Mouse (Mus musculus): ENCODE measurements at regions not wholly inside any gene's neighbourhood (a gene's known extent, or its start where the extent isn't known, plus 50 kb on each side); places are given as distances from the start of the nearest gene placed in this dataset.

DNA sequence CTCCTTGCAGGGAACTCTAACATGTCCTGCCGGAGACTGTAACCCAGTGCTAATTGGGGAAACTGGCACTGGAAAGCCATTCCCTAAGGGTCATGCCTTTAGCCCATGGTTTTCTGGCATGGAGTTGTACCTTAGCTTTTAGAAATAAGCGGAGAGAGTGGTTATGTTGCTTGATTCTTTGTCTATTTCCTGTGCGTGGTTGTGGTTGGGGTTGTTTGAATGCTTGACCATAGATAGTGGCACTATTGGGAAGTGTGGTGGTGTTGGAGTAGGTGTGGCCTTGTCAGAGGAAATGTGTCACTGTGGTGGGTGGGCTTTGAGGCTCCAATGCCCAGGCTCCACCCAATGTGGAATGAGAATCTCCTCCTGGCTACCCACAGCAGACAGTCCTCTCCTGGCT is 289.2 kb upstream of the Chd6 start:
- Histone ChIP-seq H3K9ac (replicated peaks) (no peak overlapping the region), H3K9me3 (no peaks in the 10 kb centered on the region), H3K27ac (no peak overlapping the region), H3K4me1 (replicated peaks) (no peaks in the 10 kb centered on the region), H3K27me3 (no peaks in the 10 kb centered on the region), H3K4me2 (replicated peaks) (no peak overlapping the region), H3K36me3 (no peaks in the 10 kb centered on the region), H3K4me3 (replicated peaks) (no peak overlapping the region)
- ATAC-seq: no peak
- WGBS: 93% methylated on average over 3 of the region's 3 CpGs

DNA sequence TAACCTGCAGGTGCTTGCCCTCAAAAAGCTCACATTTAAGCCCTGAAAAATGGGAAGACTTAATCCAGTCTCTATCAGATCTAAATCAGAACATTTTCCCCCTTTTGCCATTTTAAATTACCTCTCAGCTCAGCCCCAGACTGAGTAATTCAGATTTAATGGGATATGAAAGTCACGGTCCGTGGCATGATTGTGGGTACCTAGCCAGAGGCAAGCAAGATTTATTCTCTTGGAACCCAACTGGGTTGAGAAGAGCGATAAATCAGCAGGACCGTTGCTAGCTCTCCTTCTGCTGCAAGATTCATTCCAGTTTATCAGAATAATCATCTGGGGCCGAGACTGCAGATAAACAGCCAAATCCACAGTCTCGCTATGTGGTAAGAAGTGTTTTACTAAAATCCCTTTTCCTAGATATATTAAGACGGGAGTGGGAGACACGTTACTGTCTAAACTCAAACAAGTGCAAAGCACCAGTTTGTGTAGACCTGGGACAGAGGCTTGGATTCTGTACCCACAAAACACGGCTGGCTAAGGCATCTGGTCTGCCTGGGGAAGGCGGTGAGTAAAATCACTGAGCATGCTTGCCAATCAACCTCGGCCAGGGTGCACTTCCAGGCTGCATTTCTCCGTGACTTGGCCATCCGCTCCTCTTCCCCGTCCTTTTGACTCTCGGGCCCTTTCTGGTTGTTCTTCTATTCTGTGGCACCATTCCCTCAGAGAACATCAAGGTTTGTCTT is 282.2 kb upstream of the Chd6 start:
- Histone ChIP-seq H3K27ac (peak overlapping the region; percentile 20; the same call in 1 of the 2 replicates), H3K27me3 (no peaks in the 10 kb centered on the region), H3K4me3 (replicated peaks) (no peak overlapping the region), H3K9ac (replicated peaks) (no peak overlapping the region), H3K4me2 (replicated peaks) (no peak overlapping the region), H3K36me3 (no peaks in the 10 kb centered on the region), H3K9me3 (no peaks in the 10 kb centered on the region), H3K4me1 (replicated peaks) (peaks cover 21% of the 10 kb centered on the region)
- WGBS: 61% methylated on average over 15 of the region's 15 CpGs
- ATAC-seq: no peak

- Histone ChIP-seq H3K4me2 (replicated peaks) (no peak overlapping the region), H3K27me3 (no peaks in the 10 kb centered on the region), H3K9me3 (no peaks in the 10 kb centered on the region), H3K9ac (replicated peaks) (no peak overlapping the region), H3K27ac (peak overlapping the region; percentile 10; the same call in 1 of the 2 replicates), H3K4me1 (replicated peaks) (peaks cover 21% of the 10 kb centered on the region), H3K4me3 (replicated peaks) (no peak overlapping the region), H3K36me3 (no peaks in the 10 kb centered on the region)
- 79% methylated on average over 5 of the region's 5 CpGs for WGBS
- ATAC-seq: 0 out of 2 replicates have a peak, but pooled peaks have one; percentile 43
Measured at GRCm38 (mm10) chr2:161389318-161389835, 280.5 kb upstream of the Chd6 start.

DNA sequence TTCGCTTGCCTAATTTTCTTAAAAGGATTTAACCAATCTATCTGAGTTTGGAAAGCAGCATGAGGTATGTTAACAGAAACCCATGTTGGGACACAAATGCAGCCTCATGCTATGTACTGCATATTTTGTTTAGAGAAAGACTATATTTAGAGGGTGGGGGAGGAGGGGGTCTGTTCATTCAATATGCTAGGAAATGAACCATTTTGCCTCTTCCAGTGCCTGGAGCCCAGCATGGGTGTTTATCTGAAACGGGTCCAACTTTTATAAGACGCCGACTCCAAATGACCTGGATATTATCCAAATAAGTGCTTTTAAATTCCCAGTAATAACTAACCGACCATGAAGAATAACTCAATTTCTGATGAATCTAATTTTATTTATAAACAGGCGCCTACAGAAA is 278.2 kb upstream of the Chd6 start:
- H3K4me2 ChIP-seq (replicated peaks): no peak overlapping the region

DNA sequence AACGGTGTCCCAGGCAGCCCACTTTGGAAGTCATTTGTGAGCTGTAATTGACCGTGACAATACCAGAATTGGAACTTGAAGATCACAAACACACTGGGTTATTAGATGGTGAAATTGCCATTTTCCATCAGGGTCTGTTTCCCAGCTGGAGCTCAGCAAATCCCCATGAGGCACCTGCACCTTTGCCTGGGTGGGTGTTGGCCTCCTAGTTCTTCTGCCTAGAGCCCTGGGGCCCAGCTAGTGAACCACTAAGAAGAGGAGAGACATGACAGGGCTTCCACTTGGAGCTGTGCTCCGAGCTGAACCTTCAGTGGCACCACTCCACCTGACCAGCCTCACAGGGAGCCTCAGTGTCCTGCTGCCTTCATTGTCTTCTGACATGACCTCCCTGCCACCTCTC is 273.5 kb upstream of the Chd6 start:
- H3K27ac ChIP-seq: no peak overlapping the region
- no peaks in the 10 kb centered on the region for H3K36me3 ChIP-seq
- no peak overlapping the region for H3K4me3 ChIP-seq (replicated peaks)
- 67% methylated on average over 3 of the region's 3 CpGs for WGBS
- H3K9me3 ChIP-seq: no peaks in the 10 kb centered on the region
- H3K9ac ChIP-seq (replicated peaks): no peak overlapping the region
- no peak overlapping the region for H3K4me2 ChIP-seq (replicated peaks)
- no peaks in the 10 kb centered on the region for H3K27me3 ChIP-seq
- no peak for ATAC-seq
- H3K4me1 ChIP-seq (replicated peaks): no peaks in the 10 kb centered on the region

More for the DNA sequence above, 278.2 kb upstream of the Chd6 start:
- H3K4me3 ChIP-seq (replicated peaks): no peak overlapping the region
- ATAC-seq: no peak
- H3K36me3 ChIP-seq: no peaks in the 10 kb centered on the region
- no peaks in the 10 kb centered on the region for H3K27me3 ChIP-seq
- no peak overlapping the region for H3K27ac ChIP-seq
- WGBS: 85% methylated on average over 6 of the region's 6 CpGs
- H3K9ac ChIP-seq (replicated peaks): no peak overlapping the region
- peaks cover 21% of the 10 kb centered on the region for H3K4me1 ChIP-seq (replicated peaks)
- no peaks in the 10 kb centered on the region for H3K9me3 ChIP-seq

DNA sequence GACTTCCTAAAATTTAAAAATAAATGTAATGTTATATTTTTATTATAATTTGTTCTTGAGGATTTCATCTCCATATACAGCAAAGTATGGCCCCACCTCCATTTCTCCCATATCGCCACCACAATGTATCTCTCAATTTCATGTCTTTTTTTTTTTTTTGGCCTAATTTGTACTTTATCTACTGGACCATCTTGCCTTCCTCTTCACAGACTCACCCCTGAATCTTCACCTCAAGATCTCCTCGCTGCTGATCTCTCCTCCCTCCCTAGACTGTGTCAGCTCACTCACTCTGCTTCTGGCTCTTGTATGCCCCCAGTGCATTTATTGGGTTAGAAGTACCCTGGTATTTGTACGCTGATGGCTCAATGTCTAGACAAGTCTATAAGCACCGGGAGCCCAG is 269.4 kb upstream of the Chd6 start:
- ATAC-seq: no peak
- WGBS: 92% methylated on average over 4 of the region's 4 CpGs
- no peak overlapping the region for H3K27ac ChIP-seq

DNA sequence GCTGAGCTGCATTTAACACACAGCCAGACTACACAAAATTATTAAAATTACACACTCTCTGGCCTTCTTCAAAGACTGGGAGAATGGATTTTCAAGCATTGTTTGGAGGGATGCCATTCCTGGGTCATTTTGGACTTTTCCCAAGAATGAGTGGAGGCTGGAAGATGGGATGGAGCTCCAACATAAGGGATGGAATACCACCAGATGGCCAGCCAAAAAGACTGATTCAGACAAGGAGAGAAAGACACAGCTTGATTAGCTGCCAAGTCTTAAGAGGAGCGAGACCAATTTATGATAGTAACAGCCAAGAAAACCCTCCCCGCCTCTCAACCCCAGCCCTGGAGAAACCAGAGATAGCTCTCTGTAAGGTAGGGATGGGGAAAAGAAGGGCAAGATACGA is 253.4 kb upstream of the Chd6 start:
- no peak overlapping the region for H3K4me3 ChIP-seq (replicated peaks)
- no peaks in the 10 kb centered on the region for H3K36me3 ChIP-seq
- no peak overlapping the region for H3K4me2 ChIP-seq (replicated peaks)
- no peaks in the 10 kb centered on the region for H3K4me1 ChIP-seq (replicated peaks)
- H3K9ac ChIP-seq (replicated peaks): no peak overlapping the region
- WGBS: 91% methylated on average over 3 of the region's 3 CpGs
- no peaks in the 10 kb centered on the region for H3K9me3 ChIP-seq
- H3K27me3 ChIP-seq: no peaks in the 10 kb centered on the region
- no peak for ATAC-seq
- H3K27ac ChIP-seq: no peak overlapping the region

More for the DNA sequence above, 269.4 kb upstream of the Chd6 start:
- no peaks in the 10 kb centered on the region for H3K4me1 ChIP-seq (replicated peaks)
- no peak overlapping the region for H3K4me3 ChIP-seq (replicated peaks)
- H3K9me3 ChIP-seq: no peaks in the 10 kb centered on the region
- no peaks in the 10 kb centered on the region for H3K36me3 ChIP-seq
- no peaks in the 10 kb centered on the region for H3K27me3 ChIP-seq
- no peak overlapping the region for H3K4me2 ChIP-seq (replicated peaks)
- no peak overlapping the region for H3K9ac ChIP-seq (replicated peaks)

GRCm38 (mm10) chr2:161349110-161349509 is 240.2 kb upstream of the Chd6 start:
- WGBS: 9% methylated on average over 4 of the region's 4 CpGs
- Histone ChIP-seq H3K9me3 (no peaks in the 10 kb centered on the region), H3K36me3 (no peaks in the 10 kb centered on the region), H3K4me1 (replicated peaks) (peaks cover 19% of the 10 kb centered on the region), H3K4me2 (replicated peaks) (peak overlapping the region; percentile 15; the same call in 1 of the 2 replicates), H3K9ac (replicated peaks) (no peak overlapping the region), H3K27me3 (peaks cover 4% of the 10 kb centered on the region; the same call in 1 of the 2 replicates), H3K27ac (peak overlapping the region; percentile 9; the same call in 1 of the 2 replicates), H3K4me3 (replicated peaks) (no peak overlapping the region)
- peak; percentile 92 for ATAC-seq

DNA sequence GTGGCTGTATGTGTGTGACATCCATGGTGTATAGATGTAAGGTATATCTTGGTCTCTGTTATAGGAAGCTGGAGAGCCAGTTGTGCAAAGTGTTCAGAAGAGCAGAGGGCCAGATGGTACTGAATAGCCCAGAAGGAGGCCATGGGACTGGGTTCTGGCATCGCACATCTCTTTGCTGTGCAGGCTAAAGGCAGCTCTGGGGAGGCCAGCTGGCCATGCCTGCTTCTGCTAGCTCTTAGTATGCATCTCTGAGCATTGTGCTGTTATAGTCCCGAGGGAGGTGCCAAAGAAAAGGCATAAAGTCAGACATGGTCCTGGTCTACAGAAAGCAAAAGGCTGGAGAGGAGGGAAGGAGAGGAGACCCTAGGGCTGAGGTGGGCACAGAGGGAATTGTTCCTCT is 235.1 kb upstream of the Chd6 start:
- WGBS: 58% methylated on average over 2 of the region's 2 CpGs
- Histone ChIP-seq H3K36me3 (no peaks in the 10 kb centered on the region), H3K4me3 (replicated peaks) (no peak overlapping the region), H3K4me2 (replicated peaks) (no peak overlapping the region), H3K4me1 (replicated peaks) (peaks cover 54% of the 10 kb centered on the region), H3K27ac (no peak overlapping the region), H3K27me3 (peaks cover 26% of the 10 kb centered on the region), H3K9ac (replicated peaks) (no peak overlapping the region), H3K9me3 (no peaks in the 10 kb centered on the region)
- ATAC-seq: no peak

GRCm38 (mm10) chr2:161342648-161343047 is 233.8 kb upstream of the Chd6 start:
- H3K9me3 ChIP-seq: no peaks in the 10 kb centered on the region
- H3K27ac ChIP-seq: no peak overlapping the region
- H3K27me3 ChIP-seq: peaks cover 33% of the 10 kb centered on the region
- 86% methylated on average over 2 of the region's 2 CpGs for WGBS
- no peak for ATAC-seq
- no peaks in the 10 kb centered on the region for H3K36me3 ChIP-seq
- H3K4me2 ChIP-seq (replicated peaks): no peak overlapping the region
- peaks cover 49% of the 10 kb centered on the region for H3K4me1 ChIP-seq (replicated peaks)
- H3K4me3 ChIP-seq (replicated peaks): no peak overlapping the region
- H3K9ac ChIP-seq (replicated peaks): no peak overlapping the region

DNA sequence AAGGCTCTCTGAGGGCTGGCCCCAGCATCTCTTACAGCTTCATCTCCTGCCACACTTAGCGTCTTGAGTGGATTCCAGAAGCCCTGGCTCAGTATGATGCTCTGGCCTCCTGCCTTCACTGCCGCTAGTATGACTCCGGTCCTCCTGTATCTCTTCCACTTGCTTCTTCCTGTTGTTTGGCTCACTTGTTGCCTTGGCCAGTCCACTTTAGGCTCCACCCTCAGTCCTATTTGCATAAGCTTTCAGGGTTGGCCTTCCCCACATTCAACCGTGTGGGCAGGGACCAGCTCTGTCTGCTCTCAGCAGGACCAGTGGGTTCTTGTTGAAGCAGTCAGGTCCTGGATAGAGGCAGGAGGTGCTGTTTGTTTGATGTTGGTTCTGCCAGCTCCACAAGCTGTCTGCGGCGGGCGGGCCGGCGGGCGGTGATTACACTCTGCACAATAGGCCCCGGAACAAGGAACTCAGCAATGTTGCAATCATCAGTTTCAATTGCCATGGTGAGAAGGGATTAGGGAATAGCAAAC is 232.6 kb upstream of the Chd6 start:
- ATAC-seq: peak; percentile 79
- 0 out of 2 replicates have a peak overlapping the region, but pooled peaks have one; percentile 3 for H3K4me3 ChIP-seq (replicated peaks)
- H3K27ac ChIP-seq: 0 out of 2 replicates have a peak overlapping the region, but pooled peaks have one; percentile 59
- H3K9me3 ChIP-seq: no peaks in the 10 kb centered on the region
- H3K27me3 ChIP-seq: peaks cover 45% of the 10 kb centered on the region
- 3% methylated on average over 11 of the region's 11 CpGs for WGBS
- no peak overlapping the region for H3K9ac ChIP-seq (replicated peaks)
- H3K36me3 ChIP-seq: no peaks in the 10 kb centered on the region
- peak overlapping the region; percentile 40 for H3K4me2 ChIP-seq (replicated peaks)
- peaks cover 49% of the 10 kb centered on the region for H3K4me1 ChIP-seq (replicated peaks)

DNA sequence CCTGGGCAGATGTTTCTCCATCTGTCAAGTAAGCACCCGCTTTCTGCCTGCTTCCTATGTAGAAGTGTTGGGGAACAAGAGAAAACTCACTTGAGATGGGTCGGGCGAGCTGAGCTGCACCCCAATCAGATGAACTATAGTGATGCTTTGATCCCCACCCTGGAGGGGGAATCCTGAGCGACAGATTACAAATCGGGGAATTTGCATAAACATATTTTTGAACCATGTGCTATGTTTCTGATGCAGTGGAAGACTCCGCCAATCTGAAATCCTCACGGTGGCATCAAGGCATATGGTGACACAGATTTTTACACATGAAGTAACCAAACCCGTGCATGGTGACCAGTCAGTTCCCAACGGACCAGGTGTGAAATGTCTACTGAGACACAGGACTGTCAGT is 231.4 kb upstream of the Chd6 start:
- Histone ChIP-seq H3K4me3 (replicated peaks) (no peak overlapping the region), H3K36me3 (no peaks in the 10 kb centered on the region), H3K27ac (peak overlapping the region; percentile 78), H3K27me3 (peaks cover 48% of the 10 kb centered on the region), H3K4me1 (replicated peaks) (peaks cover 49% of the 10 kb centered on the region), H3K9me3 (no peaks in the 10 kb centered on the region), H3K9ac (replicated peaks) (no peak overlapping the region), H3K4me2 (replicated peaks) (no peak overlapping the region)
- ATAC-seq: no peak
- 69% methylated on average over 9 of the region's 9 CpGs for WGBS
